Mouse (Mus musculus) hindbrain, embryonic 15.5 days (tissue): Measurements from ENCODE around the gene Sec61a1. TPM values are rescaled to one million over a fixed set of nuclear protein-coding genes. Genes with fewer than 3 reads are reported as not detected.

Experiments used
- ATAC-seq: fragments of 200-750 bp; cut with Nextera tagmentation; 2 replicates; pipeline ENCODE4 v1.8.0; 2017; ENCODE audit warnings: low read depth, moderate number of reproducible peaks, moderate TSS enrichment; ENCODE audit not compliant: low FRiP score
- H3K27ac ChIP-seq: fragments of 300-500 bp; sonication (generic); replicated peaks from 2 replicates; pipeline ENCODE4 v1.5.1; 2015; ENCODE audit warnings: mild to moderate bottlenecking, inconsistent platforms
- H3K27me3 ChIP-seq: fragments of 300-500 bp; sonication (generic); 2 replicates; pipeline ENCODE4 v1.6.1; 2015; ENCODE audit warnings: control low read depth, inconsistent platforms
- H3K36me3 ChIP-seq: fragments of 300-500 bp; sonication (generic); 2 replicates; pipeline ENCODE4 v1.6.1; 2015; ENCODE audit warnings: control low read depth, inconsistent platforms
- H3K4me1 ChIP-seq: fragments of 300-500 bp; sonication (generic); replicated peaks from 2 replicates; pipeline ENCODE4 v1.6.1; 2015; ENCODE audit warnings: control low read depth, inconsistent platforms
- H3K4me2 ChIP-seq: fragments of 300-500 bp; sonication (generic); 2 replicates; pipeline ENCODE4 v1.6.1; 2015; ENCODE audit warnings: moderate library complexity, mild to moderate bottlenecking, inconsistent platforms
- H3K4me3 ChIP-seq: fragments of 300-500 bp; sonication (generic); 2 replicates; pipeline ENCODE4 v1.5.1; 2015; ENCODE audit warnings: mild to moderate bottlenecking, inconsistent platforms
- H3K9ac ChIP-seq: fragments of 300-500 bp; sonication (generic); 2 replicates; pipeline ENCODE4 v1.6.1; 2015; ENCODE audit warnings: inconsistent platforms
- H3K9me3 ChIP-seq: fragments of 300-500 bp; sonication (generic); 2 replicates; pipeline ENCODE4 v1.6.1; 2016; ENCODE audit warnings: control low read depth, inconsistent platforms
- WGBS: fragments of 180-500 bp; shearing (Covaris S2); methylation state at CpG from one replicate; pipeline ENCODE4 v1.1.7; 2015; 5-methylcytosine and 5-hydroxymethylcytosine counted together
- polyA plus RNA-seq: library from polyadenylated mRNA; unstranded; fragments of >200 nt; fragmentation: Nextera tagmentation; extraction: Ambion mirVana; gene quantifications from 2 replicates; pipeline ENCODE4 v1.2.1, GENCODE M21; 2015

Gene Sec61a1
- polyA plus RNA-seq, result 154 and 160 TPM in 2 replicates

- peaks cover 26% of the 10 kb centered on the region for H3K4me1 ChIP-seq
- WGBS, result under 1% methylated on average over 71 of the region's 80 CpGs
- peak within 1 kb of the TSS; percentile 89 for H3K9ac ChIP-seq
- peak; percentile 99 for ATAC-seq
- H3K4me2 ChIP-seq, result peak within 1 kb of the TSS; percentile 85
- H3K9me3 ChIP-seq, result no peaks in the 10 kb centered on the region
- no peaks in the 10 kb centered on the region for H3K27me3 ChIP-seq
- peaks cover 22% of the 10 kb centered on the region for H3K36me3 ChIP-seq
- peak within 1 kb of the TSS; percentile 94 for H3K27ac ChIP-seq
- H3K4me3 ChIP-seq, result peak within 1 kb of the TSS; percentile 82
Measured at GRCm38 (mm10) chr6:88518404-88519263, at the start of gene Sec61a1. TSS of gene Sec61a1 (minus strand) at chr6:88518905.

- Histone ChIP-seq H3K4me1 (0 out of 2 replicates have a peak, but pooled peaks cover 4% of the 10 kb centered on the region), H3K27ac (no peak overlapping the region), H3K27me3 (peaks cover 15% of the 10 kb centered on the region), H3K9ac (no peak overlapping the region), H3K9me3 (no peaks in the 10 kb centered on the region), H3K4me3 (no peak overlapping the region), H3K4me2 (no peak overlapping the region), H3K36me3 (no peaks in the 10 kb centered on the region)
- no peak for ATAC-seq
- 11% methylated on average over 7 of the region's 7 CpGs for WGBS
Measured at GRCm38 (mm10) chr6:88566676-88567075, 48.0 kb upstream of the Sec61a1 start.

GRCm38 (mm10) chr6:88565033-88565432 lies 46.3 kb upstream of the Sec61a1 start:
- 0 out of 2 replicates have a peak, but pooled peaks cover 4% of the 10 kb centered on the region for H3K4me1 ChIP-seq
- no peak overlapping the region for H3K9ac ChIP-seq
- no peak overlapping the region for H3K4me3 ChIP-seq
- H3K27me3 ChIP-seq, result peaks cover 15% of the 10 kb centered on the region
- no peaks in the 10 kb centered on the region for H3K36me3 ChIP-seq
- H3K9me3 ChIP-seq, result no peaks in the 10 kb centered on the region
- H3K4me2 ChIP-seq, result no peak overlapping the region
- WGBS, result 32% methylated on average over 6 of the region's 6 CpGs
- no peak for ATAC-seq
- no peak overlapping the region for H3K27ac ChIP-seq

GRCm38 (mm10) chr6:88560156-88560555 lies 41.5 kb upstream of the Sec61a1 start:
- Histone ChIP-seq H3K4me2 (no peak overlapping the region), H3K27ac (no peak overlapping the region), H3K27me3 (peaks cover 5% of the 10 kb centered on the region), H3K9me3 (no peaks in the 10 kb centered on the region), H3K36me3 (no peaks in the 10 kb centered on the region), H3K9ac (no peak overlapping the region), H3K4me1 (no peaks in the 10 kb centered on the region), H3K4me3 (no peak overlapping the region)
- no peak for ATAC-seq
- 91% methylated on average over 4 of the region's 4 CpGs for WGBS

- no peaks in the 10 kb centered on the region for H3K4me1 ChIP-seq
Measured at GRCm38 (mm10) chr6:88559688-88560087, 41.0 kb upstream of the Sec61a1 start.

GRCm38 (mm10) chr6:88558076-88558475 lies 39.4 kb upstream of the Sec61a1 start:
- H3K4me1 ChIP-seq, result no peaks in the 10 kb centered on the region
- H3K9me3 ChIP-seq, result no peaks in the 10 kb centered on the region
- H3K4me2 ChIP-seq, result no peak overlapping the region
- H3K36me3 ChIP-seq, result no peaks in the 10 kb centered on the region
- no peak overlapping the region for H3K9ac ChIP-seq
- H3K27ac ChIP-seq, result no peak overlapping the region
- ATAC-seq, result no peak
- no peak overlapping the region for H3K4me3 ChIP-seq
- H3K27me3 ChIP-seq, result no peaks in the 10 kb centered on the region
- WGBS, result 71% methylated on average over 1 of the region's 1 CpGs

More at GRCm38 (mm10) chr6:88559688-88560087, 41.0 kb upstream of the Sec61a1 start:
- H3K9me3 ChIP-seq, result no peaks in the 10 kb centered on the region
- 31% methylated on average over 5 of the region's 5 CpGs for whole genome bisulfite sequencing
- no peaks in the 10 kb centered on the region for H3K36me3 ChIP-seq
- H3K27ac ChIP-seq, result no peak overlapping the region
- no peak overlapping the region for H3K9ac ChIP-seq
- H3K27me3 ChIP-seq, result peaks cover 4% of the 10 kb centered on the region
- ATAC-seq, result peak; percentile 45; the same call in 1 of the 2 replicates
- H3K4me2 ChIP-seq, result no peak overlapping the region
- H3K4me3 ChIP-seq, result no peak overlapping the region

GRCm38 (mm10) chr6:88557548-88557947 lies 38.8 kb upstream of the Sec61a1 start:
- H3K36me3 ChIP-seq, result no peaks in the 10 kb centered on the region
- H3K27ac ChIP-seq, result no peak overlapping the region
- H3K4me1 ChIP-seq, result no peaks in the 10 kb centered on the region
- H3K9me3 ChIP-seq, result no peaks in the 10 kb centered on the region
- no peak overlapping the region for H3K9ac ChIP-seq
- H3K27me3 ChIP-seq, result no peaks in the 10 kb centered on the region
- WGBS, result 9% methylated on average over 4 of the region's 4 CpGs
- no peak for ATAC-seq
- H3K4me3 ChIP-seq, result no peak overlapping the region
- no peak overlapping the region for H3K4me2 ChIP-seq

GRCm38 (mm10) chr6:88549916-88550315 lies 31.2 kb upstream of the Sec61a1 start:
- WGBS, result 79% methylated on average over 2 of the region's 2 CpGs
- no peak overlapping the region for H3K4me2 ChIP-seq
- H3K27ac ChIP-seq, result no peak overlapping the region
- no peaks in the 10 kb centered on the region for H3K36me3 ChIP-seq
- H3K4me1 ChIP-seq, result peaks cover 10% of the 10 kb centered on the region
- ATAC-seq, result no peak
- no peak overlapping the region for H3K4me3 ChIP-seq
- no peak overlapping the region for H3K9ac ChIP-seq
- H3K27me3 ChIP-seq, result no peaks in the 10 kb centered on the region
- H3K9me3 ChIP-seq, result no peaks in the 10 kb centered on the region

GRCm38 (mm10) chr6:88549137-88549814 lies 30.6 kb upstream of the Sec61a1 start:
- Histone ChIP-seq H3K9me3 (no peaks in the 10 kb centered on the region), H3K27ac (no peak overlapping the region), H3K4me2 (no peak overlapping the region), H3K36me3 (no peaks in the 10 kb centered on the region), H3K9ac (no peak overlapping the region), H3K4me1 (peaks cover 13% of the 10 kb centered on the region), H3K27me3 (no peaks in the 10 kb centered on the region), H3K4me3 (no peak overlapping the region)
- 31% methylated on average over 4 of the region's 4 CpGs for WGBS
- ATAC-seq, result no peak

- Histone ChIP-seq H3K36me3 (no peaks in the 10 kb centered on the region), H3K9me3 (no peaks in the 10 kb centered on the region), H3K27ac (no peak overlapping the region), H3K4me1 (peaks cover 13% of the 10 kb centered on the region), H3K27me3 (no peaks in the 10 kb centered on the region), H3K4me3 (no peak overlapping the region), H3K9ac (no peak overlapping the region), H3K4me2 (no peak overlapping the region)
- 88% methylated on average over 10 of the region's 10 CpGs for whole genome bisulfite sequencing
- ATAC-seq, result 0 out of 2 replicates have a peak, but pooled peaks have one; percentile 37
Measured at GRCm38 (mm10) chr6:88548405-88549049, 29.8 kb upstream of the Sec61a1 start.

- WGBS, result 17% methylated on average over 10 of the region's 10 CpGs
- no peak overlapping the region for H3K4me2 ChIP-seq
- ATAC-seq, result no peak
- H3K4me3 ChIP-seq, result no peak overlapping the region
- peaks cover 13% of the 10 kb centered on the region for H3K4me1 ChIP-seq
- no peaks in the 10 kb centered on the region for H3K36me3 ChIP-seq
- H3K27ac ChIP-seq, result peak overlapping the region; percentile 4; the same call in 1 of the 2 replicates
- H3K27me3 ChIP-seq, result no peaks in the 10 kb centered on the region
- no peak overlapping the region; the same call in 1 of the 2 replicates for H3K9ac ChIP-seq
- H3K9me3 ChIP-seq, result no peaks in the 10 kb centered on the region
Measured at GRCm38 (mm10) chr6:88545397-88545790, 26.7 kb upstream of the Sec61a1 start.
